Mouse (Mus musculus): Measurements from ENCODE around the gene Nlrc5.
"Not testable (repeated sequence)": the region's sequence is repeated elsewhere in the genome, so short reads cannot be mapped to it uniquely, and the experiment has no call there.

The Nlrc5 gene

DNA sequence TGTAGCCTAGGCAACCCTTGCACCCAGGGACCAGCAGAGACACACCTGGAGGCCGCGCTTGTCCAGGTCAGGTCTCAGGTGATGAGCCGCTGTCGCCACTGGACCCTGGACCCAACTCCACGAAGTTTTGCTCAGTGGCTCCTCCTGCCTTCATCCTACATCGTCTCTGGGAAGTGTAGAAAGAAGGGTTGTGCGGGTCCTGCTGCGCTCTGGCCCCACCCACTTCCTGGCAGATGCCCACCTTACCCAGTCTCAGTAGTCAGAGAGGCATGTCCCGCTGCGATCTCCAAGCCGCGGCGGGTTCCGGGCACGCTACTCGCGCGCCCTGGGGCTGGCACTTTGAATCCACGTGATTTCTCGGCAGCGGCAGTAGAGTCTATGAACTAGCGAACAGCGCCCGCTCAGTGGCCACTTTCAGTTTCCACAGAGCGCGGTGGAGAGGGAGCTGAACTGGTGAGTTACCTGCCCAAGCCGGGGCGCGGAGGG lies at the start of gene Nlrc5:
Nlrc5 (plus strand) TSS at position 376 of the 486 bp plus-strand sequence.
- DNase-seq = peak; percentile 79 to 89

- DNase-seq = no peak
Observed at GRCm38 (mm10) chr8:94385506-94386213, 48.5 kb upstream of the Nlrc5 start.

DNA sequence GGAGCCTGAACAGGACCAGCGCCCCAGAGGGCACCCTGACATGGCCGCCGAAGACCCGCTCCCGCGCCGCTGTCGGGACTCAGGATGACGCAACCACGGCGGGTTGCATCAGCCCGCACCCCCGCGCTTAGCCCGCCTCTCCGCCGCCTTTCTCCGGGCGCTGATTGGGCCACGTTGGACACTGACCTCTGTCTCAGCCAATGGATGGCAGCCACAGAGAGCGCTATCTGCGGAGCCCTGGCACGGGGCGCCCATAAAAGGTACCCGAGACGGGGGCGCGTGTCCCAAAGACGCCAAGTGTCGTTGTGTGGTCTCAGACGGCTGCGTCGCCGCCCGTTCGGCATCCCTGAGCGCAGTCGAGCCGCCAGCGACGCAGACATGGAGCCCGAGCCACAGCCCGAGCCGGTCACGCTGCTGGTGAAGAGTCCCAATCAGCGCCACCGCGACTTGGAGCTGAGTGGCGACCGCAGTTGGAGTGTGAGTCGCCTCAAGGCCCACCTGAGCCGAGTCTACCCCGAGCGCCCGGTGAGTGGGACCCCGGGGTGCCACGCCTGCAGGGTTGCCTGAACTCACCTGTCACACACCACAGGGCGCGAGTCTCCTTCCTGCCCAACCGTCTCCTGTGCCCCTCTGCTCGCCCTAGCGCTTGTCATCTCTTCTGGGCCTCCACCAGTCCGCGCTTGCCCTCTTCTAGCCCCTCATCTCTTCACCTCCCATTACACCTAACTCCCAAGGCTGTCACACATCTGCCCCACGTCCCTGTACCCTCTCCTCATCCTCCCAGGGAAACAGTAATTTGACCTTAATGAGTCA lies 47.7 kb upstream of the Nlrc5 start, which contains the start of gene Herpud1:
Herpud1 (plus strand) TSS at position 225 of the 813 bp plus-strand sequence.
- DNase-seq = peak; percentile 98 to 99

DNA sequence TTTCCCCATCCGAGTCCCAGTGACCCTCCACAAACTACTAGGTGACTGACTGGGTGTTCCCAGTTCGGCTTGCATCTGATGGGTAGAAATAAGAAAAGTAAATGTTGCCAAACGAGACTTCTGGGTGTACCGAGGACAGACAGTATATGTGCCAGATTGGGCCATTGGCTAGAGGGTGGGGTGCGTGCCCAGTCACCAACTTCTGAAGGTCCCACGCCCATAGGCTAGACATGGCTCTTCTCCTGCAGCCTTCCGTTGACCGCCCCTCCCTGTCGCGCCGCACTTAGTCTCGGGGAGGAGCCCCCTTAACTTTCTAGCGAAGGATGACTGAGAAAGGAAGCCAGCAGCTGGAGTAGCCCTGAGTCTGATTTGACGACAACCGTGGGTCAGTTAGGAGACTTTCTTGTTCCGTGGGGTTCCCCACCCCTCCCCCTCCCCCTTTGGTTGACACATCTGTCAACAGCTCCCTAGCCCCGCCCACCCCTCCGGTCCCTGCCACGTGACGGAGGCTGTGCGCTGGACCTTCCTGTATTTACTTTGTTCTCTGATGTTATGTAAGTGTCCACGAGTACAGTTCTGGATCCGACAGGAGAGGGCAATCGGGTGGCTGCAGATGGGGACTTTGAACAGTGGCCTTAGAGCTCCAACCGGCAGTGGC lies 47.0 kb upstream of the Nlrc5 start:
- DNase-seq = peak; percentile 94 to 97

DNA sequence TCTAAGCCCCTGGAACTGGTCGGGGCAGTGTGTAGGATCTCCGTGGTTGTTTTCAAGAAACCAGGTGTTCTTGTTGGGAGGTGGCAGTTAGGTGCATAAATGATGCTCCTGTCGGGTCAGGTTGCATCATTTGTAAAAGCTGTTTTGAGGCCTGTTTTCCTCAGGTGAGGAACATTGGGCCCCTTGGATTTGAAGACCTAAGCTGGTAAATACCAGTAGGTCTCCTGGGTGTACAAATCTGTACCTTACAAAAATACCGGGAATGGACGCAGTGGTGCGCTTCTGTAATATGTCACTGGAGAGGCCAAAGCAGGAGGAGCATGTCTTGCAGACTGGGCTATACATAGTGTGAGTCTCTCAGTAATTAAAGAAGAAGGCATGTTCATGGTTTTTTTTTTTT lies 46.4 kb upstream of the Nlrc5 start:
- DNase-seq = no peak

GRCm38 (mm10) chr8:94389531-94389930 lies 44.6 kb upstream of the Nlrc5 start:
- no peak for DNase-seq

DNA sequence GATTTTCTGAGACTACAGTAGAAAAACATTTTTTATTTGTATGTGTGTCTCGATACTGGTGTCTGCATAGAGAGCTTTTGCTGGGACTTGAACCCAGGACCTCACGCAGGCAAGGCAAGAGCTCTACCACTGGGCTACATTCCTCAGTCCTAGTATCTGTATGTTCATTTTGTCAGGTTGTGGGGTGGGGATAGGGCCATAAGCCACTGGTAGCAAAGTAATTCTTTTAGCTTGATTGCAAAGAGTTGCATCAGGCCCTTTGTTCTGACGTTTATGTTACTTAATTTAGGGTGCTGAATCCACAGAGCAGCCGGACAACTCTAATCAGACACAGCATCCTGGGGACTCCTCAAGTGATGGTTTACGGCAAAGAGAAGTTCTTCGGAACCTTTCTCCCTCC lies 43.7 kb upstream of the Nlrc5 start:
- DNase-seq = no peak

DNA sequence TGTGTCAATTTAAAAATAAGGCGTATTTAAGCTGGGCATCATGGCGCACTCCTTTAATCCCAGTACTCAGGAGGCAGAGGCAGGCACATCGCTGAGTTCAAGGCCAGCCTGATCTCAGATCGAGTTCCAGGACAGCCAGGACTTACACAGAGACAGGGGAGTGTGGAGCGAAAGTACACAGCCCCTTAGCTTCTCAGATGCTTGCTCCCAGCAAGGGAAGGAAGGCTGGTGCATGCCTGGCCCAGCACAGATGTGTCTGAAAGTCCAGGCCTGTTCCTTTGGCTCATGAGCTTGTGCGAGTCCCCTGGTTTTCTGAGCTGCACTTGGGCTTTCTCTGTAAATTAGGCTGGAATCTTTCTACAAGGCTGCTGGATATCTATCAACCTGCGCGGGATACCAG lies 43.2 kb upstream of the Nlrc5 start:
- no peak for DNase-seq

- DNase-seq = peak; percentile 72 to 84
Observed at GRCm38 (mm10) chr8:94392147-94392546, 42.0 kb upstream of the Nlrc5 start.

- peak in 1 of 2 experiments; percentile 42 for DNase-seq
Observed at GRCm38 (mm10) chr8:94392648-94393047, 41.5 kb upstream of the Nlrc5 start.

GRCm38 (mm10) chr8:94395851-94396540 lies 38.2 kb upstream of the Nlrc5 start:
- DNase-seq = peak in 1 of 2 experiments; percentile 4

GRCm38 (mm10) chr8:94396964-94397657 lies 37.0 kb upstream of the Nlrc5 start:
- peak; percentile 78 to 85 for DNase-seq

DNA sequence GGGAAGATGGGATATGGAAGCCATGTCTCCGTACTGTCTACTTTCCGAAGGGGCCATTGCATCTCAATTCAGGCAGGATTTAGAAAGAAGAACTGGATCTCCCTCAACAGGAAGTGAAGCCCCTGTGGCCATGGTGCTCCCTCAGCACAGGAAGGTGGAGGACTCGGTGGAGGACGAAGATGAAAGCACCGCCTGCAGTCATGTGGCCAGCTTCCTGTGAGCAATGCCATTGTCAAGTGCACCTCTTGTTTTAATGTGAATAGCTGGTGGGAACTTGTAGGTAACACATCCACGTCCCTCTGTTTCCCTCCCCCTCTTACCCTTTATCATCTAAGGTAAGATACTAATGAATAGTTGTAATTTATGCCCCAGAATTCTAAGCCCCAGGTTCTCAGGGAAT lies 35.6 kb upstream of the Nlrc5 start:
- no peak for DNase-seq

DNA sequence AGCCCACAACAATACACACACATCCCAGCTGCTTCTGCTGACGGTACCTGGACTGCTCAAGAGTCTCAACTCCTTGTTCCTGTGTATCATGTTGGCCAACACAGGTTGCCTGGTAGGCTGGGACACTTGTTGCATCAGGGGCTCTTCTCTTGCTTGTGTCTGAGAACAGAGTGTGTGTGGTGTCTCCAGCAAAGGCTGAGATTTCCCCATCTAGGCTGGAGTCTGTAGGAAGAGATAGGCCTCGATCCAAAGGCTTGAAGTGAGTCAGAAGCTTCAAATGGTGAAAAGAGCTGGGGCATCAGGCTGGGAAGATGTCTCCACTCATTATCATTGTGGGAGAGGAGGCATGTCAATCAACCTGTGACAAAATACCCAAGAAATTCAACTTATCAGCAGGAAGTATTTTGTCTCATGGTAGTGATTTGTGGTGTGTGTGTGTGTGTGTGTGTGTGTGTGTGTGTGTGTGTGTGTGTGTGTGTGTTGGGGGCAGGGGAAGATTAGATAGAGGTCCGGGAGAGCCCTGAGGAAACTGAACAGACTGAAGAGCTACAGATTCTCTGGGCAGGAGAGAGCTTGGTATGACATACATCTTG lies 34.7 kb upstream of the Nlrc5 start:
- no peak for DNase-seq

DNA sequence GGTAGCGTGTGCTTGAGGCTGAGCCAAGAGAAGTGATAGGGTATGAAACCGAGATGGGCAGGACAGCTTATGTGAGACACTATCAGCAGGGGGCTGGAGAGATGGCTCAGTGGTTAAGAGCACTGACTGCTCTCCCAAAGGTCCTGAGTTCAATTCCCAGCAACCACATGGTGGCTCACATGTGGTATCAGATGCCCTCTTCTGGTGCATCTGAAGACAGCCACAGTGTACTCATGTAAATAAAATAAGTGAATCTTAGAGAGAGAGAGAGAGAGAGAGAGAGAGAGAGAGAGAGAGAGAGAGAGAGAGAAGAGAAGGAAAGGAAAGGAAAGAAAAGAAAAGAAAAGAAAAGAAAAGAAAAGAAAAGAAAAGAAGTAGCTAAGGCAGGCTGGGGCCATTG lies 34.2 kb upstream of the Nlrc5 start:
- not testable (repeated sequence) for DNase-seq

- no peak for DNase-seq
Observed at GRCm38 (mm10) chr8:94408443-94409080, 25.6 kb upstream of the Nlrc5 start.

- no peak for DNase-seq
Observed at GRCm38 (mm10) chr8:94409523-94409922, 24.6 kb upstream of the Nlrc5 start.

DNA sequence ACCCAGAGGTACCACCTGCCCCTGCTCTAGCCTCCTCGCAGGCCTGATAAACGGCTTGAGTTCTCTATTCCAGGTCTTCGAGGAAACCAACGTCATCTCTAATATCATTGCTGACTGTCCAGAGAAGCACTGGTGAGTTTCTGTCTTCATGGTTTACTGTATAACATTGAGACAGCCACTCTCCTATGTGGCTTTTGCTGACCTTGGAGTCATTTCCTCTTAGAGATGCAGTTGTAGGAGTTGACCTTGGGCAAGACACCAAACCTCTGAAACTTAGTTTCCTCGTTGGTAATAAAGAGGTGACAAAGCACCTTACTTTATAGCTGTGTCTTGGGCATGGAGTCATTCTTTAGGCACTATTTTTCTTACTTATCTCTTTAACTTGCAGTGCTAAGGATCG lies 21.6 kb upstream of the Nlrc5 start:
- DNase-seq = no peak

- no peak for DNase-seq
Observed at GRCm38 (mm10) chr8:94413509-94413908, 20.6 kb upstream of the Nlrc5 start.

DNA sequence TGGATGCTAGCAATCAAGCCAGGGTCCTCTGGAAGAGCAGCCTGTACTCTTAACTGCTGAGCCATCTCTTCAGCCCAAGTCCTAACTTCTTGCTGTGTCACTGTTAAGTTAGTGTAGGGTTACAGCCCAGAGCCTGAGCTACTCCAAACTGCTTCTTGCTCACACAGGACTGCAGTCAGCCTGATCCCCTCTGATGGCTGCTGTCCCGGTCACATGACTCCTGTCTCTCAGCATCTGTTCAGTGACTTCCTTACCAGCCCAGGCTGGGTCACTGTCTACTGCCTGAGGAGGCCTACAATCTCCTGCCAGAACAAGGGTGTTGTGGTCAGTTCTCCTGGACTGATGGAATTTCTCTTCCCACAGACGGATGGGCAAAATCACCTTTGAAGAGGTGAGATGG lies 18.9 kb upstream of the Nlrc5 start:
- DNase-seq = no peak

GRCm38 (mm10) chr8:94418017-94418416 lies 16.1 kb upstream of the Nlrc5 start:
- DNase-seq = no peak
